Mouse (Mus musculus): ENCODE results near the gene Stxbp4.

DNA sequence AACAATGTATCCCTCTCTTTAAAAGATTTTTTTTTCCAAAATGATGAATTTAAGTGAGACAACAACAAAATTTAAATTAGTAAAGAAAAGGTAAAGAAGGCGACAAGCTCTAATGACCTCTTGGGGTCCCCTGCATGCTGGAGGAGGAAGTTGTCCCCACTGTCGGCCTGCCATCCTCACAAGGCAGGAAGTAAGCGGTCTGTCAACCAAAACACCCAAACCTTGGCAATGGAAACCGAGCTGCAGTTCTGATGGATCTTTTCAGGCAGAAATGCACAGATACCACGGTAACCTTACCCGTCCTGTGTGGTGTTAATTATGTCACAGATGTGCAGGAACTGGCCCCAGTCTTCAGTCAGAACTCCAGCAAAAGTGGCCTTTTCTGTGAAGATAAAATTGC, 46.9 kb upstream of the Stxbp4 start:
- no peak for TF ChIP-seq CTCF (IDR thresholded peaks at IDR 0.05; ENCODE audit: control insufficient read depth, insufficient read depth, low read length)
- TF ChIP-seq POLR2A (IDR thresholded peaks at IDR 0.05; ENCODE audit: borderline replicate concordance, control insufficient read depth, low read depth, low read length): no peak
